Mouse (Mus musculus): ENCODE data around the gene Cygb. TPM values are rescaled to one million over a fixed set of nuclear protein-coding genes. Genes with fewer than 3 reads are reported as not detected.

Gene Cygb
- polyA plus RNA-seq, 1 experiment from 2014 or later = 2.3 TPM

Other genes starting within 250 kb of the Cygb start
- 31.1 and 34.6 TPM in 2 replicates for gene Rnf157, start 241.3 kb downstream of the Cygb start, polyA plus RNA-seq (2014; fragmentation: Nextera tagmentation; extraction: Ambion mirVana)
- gene Ubald2, start 220.2 kb downstream of the Cygb start, polyA plus RNA-seq (2014; fragmentation: Nextera tagmentation; extraction: Ambion mirVana) = 90.3 and 92.4 TPM in 2 replicates
- 0.40 TPM in 1 of 2 replicates, not detected in the other for gene Qrich2, start 188.1 kb downstream of the Cygb start, polyA plus RNA-seq (2014; fragmentation: Nextera tagmentation; extraction: Ambion mirVana)
- 212 and 222 TPM in 2 replicates for gene Prpsap1, start 160.1 kb downstream of the Cygb start, polyA plus RNA-seq (2014; fragmentation: Nextera tagmentation; extraction: Ambion mirVana)
- gene Sphk1, start 123.4 kb downstream of the Cygb start, polyA plus RNA-seq (2014; fragmentation: Nextera tagmentation; extraction: Ambion mirVana) = 9.9 and 10.9 TPM in 2 replicates
- gene Ube2o, start 72.9 kb downstream of the Cygb start, polyA plus RNA-seq (2014; fragmentation: Nextera tagmentation; extraction: Ambion mirVana) = 28.8 and 29.1 TPM in 2 replicates
- not detected in 2 replicates for gene Aanat, start 67.9 kb downstream of the Cygb start, polyA plus RNA-seq (2014; fragmentation: Nextera tagmentation; extraction: Ambion mirVana)
- gene Rhbdf2, start 27.3 kb downstream of the Cygb start, polyA plus RNA-seq (2014; fragmentation: Nextera tagmentation; extraction: Ambion mirVana) = 4.9 and 5.3 TPM in 2 replicates
- gene Prcd, start 779 bp downstream of the Cygb start, polyA plus RNA-seq (2014; fragmentation: Nextera tagmentation; extraction: Ambion mirVana) = 0.37 and 0.53 TPM in 2 replicates
- gene St6galnac1, start 121.2 kb upstream of the Cygb start, polyA plus RNA-seq (2014; fragmentation: Nextera tagmentation; extraction: Ambion mirVana) = not detected in 2 replicates
- gene Mxra7, start 173.7 kb upstream of the Cygb start, polyA plus RNA-seq (2014; fragmentation: Nextera tagmentation; extraction: Ambion mirVana) = 46.0 and 51.1 TPM in 2 replicates
- gene Mettl23, start 189.0 kb upstream of the Cygb start, polyA plus RNA-seq (2014; fragmentation: Nextera tagmentation; extraction: Ambion mirVana) = 61.2 and 63.6 TPM in 2 replicates
- 86.0 and 88.4 TPM in 2 replicates for gene Jmjd6, start 189.1 kb upstream of the Cygb start, polyA plus RNA-seq (2014; fragmentation: Nextera tagmentation; extraction: Ambion mirVana)
- gene Mfsd11, start 198.1 kb upstream of the Cygb start, polyA plus RNA-seq (2014; fragmentation: Nextera tagmentation; extraction: Ambion mirVana) = 33.2 and 41.1 TPM in 2 replicates
- 917 and 938 TPM in 2 replicates for gene Srsf2, start 198.8 kb upstream of the Cygb start, polyA plus RNA-seq (2014; fragmentation: Nextera tagmentation; extraction: Ambion mirVana)

Data from neural tube, embryonic 11.5 days (tissue).